Comparison of ENCODE assay signal across 8 mouse cellular contexts in the genomic region with DNA sequence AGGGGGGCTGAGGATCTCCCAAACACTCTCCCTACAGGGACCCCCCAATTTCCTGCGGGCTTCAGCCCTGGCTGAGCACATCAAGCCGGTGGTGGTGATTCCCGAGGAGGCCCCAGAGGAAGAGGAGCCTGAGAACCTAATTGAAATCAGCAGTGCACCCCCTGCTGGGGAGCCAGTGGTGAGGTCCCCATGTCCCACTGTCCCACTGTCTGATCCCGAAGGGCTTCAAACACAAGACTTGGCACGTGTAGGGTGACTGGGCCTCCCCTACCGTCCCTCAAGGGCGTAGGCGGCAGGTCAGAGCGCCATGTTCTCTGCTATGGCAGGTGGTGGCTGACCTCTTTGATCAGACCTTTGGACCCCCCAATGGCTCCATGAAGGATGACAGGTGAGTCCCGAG. TPM values are rescaled to one million over a fixed set of nuclear protein-coding genes. Genes with fewer than 3 reads are reported as not detected.
DNase-seq lines count a peak whose midpoint lies in the region; ATAC-seq and TF ChIP-seq lines count a peak whose summit lies in the region.
"Had no signal": no experiment of that assay in that cellular context is flagged by ENCODE, and none has a peak within 500 bp of the region (broad histone marks: within the 10 kb centered on the region; RNA-seq: fewer than 3 reads in every experiment).

No protein-coding gene starts in this region.

- dilution Hi-C loops in CH12.LX (cut with MboI; ENCODE audit: extremely low pct_ligation_motif_present, extremely low pct_unique_long_range_greater_than_20kb, low sequenced_read_pairs), result no loop called here

- H3K27me3 ChIP-seq in heart, postnatal 0 days (ENCODE audit: control insufficient read depth, insufficient read depth, low read length), result no peaks in the 10 kb centered on the region
- no peaks in the 10 kb centered on the region for H3K27me3 ChIP-seq in lung, embryonic 14.5 days (ENCODE audit: insufficient read depth, low read length)
- no peaks in the 10 kb centered on the region for H3K27me3 ChIP-seq in CH12.LX (replicated peaks)

- TF ChIP-seq EP300 in heart, postnatal 0 days (IDR thresholded peaks at IDR 0.05; ENCODE audit: low read depth), result no peak
- no peak for TF ChIP-seq EP300 in CH12.LX (IDR thresholded peaks at IDR 0.05; ENCODE audit: low read length)

- H3K9me3 ChIP-seq in heart, postnatal 0 days (replicated peaks; ENCODE audit: control insufficient read depth, low read length), result no peaks in the 10 kb centered on the region
- no peaks in the 10 kb centered on the region for H3K9me3 ChIP-seq in lung, embryonic 14.5 days (ENCODE audit: low read depth, low read length)
- H3K9me3 ChIP-seq in CH12.LX (replicated peaks; ENCODE audit: low read length), result no peaks in the 10 kb centered on the region

- in situ Hi-C loops in CH12.LX (cut with MboI; ENCODE audit: low pct_ligation_motif_present, low pct_unique_long_range_greater_than_20kb, low sequenced_read_pairs), result loop anchor here (10.0 kb wide), 1 partner anchor 181 kb away; no protein-coding TSS in a partner anchor

- H3K4me3 ChIP-seq in heart, postnatal 0 days (ENCODE audit: low read depth, low read length), result no peak overlapping the region
- no peak overlapping the region for H3K4me3 ChIP-seq in lung, embryonic 14.5 days (ENCODE audit: low read depth, low read length)
- no peak overlapping the region for H3K4me3 ChIP-seq in lung, adult 2 months (replicated peaks; ENCODE audit: extremely low read depth, low read depth, low read length)
- no peak overlapping the region for H3K4me3 ChIP-seq in CH12.LX (replicated peaks in 1 of 3; ENCODE audit: low read depth in 2 of 3, low read length in 2 of 3, poor library complexity in 1 of 3)

- H3K9ac ChIP-seq in heart, postnatal 0 days (replicated peaks; ENCODE audit: low read depth, low read length), result no peak overlapping the region
- H3K9ac ChIP-seq in lung, embryonic 14.5 days, result no peak overlapping the region
- no peak overlapping the region for H3K9ac ChIP-seq in CH12.LX (ENCODE audit: insufficient read depth, low read depth)

- peaks cover 20% of the 10 kb centered on the region for H3K36me3 ChIP-seq in heart, postnatal 0 days (replicated peaks; ENCODE audit: control insufficient read depth, insufficient read depth, low read length)
- no peaks in the 10 kb centered on the region for H3K36me3 ChIP-seq in lung, embryonic 14.5 days (ENCODE audit: insufficient read depth)
- peaks cover 81 to 94% of the 10 kb centered on the region in 2 experiments for H3K36me3 ChIP-seq in CH12.LX (replicated peaks in 1 of 2; ENCODE audit: control insufficient read depth in 1 of 2, insufficient read depth in 1 of 2, low read length in 1 of 2)

- H3K79me2 ChIP-seq in CH12.LX (replicated peaks; ENCODE audit: control insufficient read depth, extremely low read depth, insufficient read depth, poor library complexity, severe bottlenecking), result no peaks in the 10 kb centered on the region

- H3K4me2 ChIP-seq in heart, postnatal 0 days (ENCODE audit: low read depth, low read length), result no peak overlapping the region
- H3K4me2 ChIP-seq in lung, embryonic 14.5 days, result no peak overlapping the region
- H3K4me2 ChIP-seq in CH12.LX (ENCODE audit: insufficient read depth, low read depth, poor library complexity, severe bottlenecking), result no peak overlapping the region

- WGBS in heart, postnatal 0 days, result 84% methylated on average over 10 of the region's 10 CpGs
- WGBS in lung, embryonic 14.5 days, result 74% methylated on average over 10 of the region's 10 CpGs
- 83% methylated on average over 10 of the region's 10 CpGs for WGBS in lung, adult 2 months

- no peak for TF ChIP-seq RAD21 in CH12.LX (IDR thresholded peaks at IDR 0.05; ENCODE audit: low read depth, low read length)

- H3K4me1 ChIP-seq in heart, postnatal 0 days (ENCODE audit: control insufficient read depth, insufficient read depth), result peaks cover 18% of the 10 kb centered on the region
- no peaks in the 10 kb centered on the region for H3K4me1 ChIP-seq in lung, embryonic 14.5 days (ENCODE audit: insufficient read depth)
- H3K4me1 ChIP-seq in lung, adult 2 months (ENCODE audit: control insufficient read depth, insufficient read depth, low read length), result peaks cover 13% of the 10 kb centered on the region
- H3K4me1 ChIP-seq in CH12.LX (ENCODE audit: control insufficient read depth in 1 of 2, insufficient read depth in 2 of 2), result peaks cover 13 to 21% of the 10 kb centered on the region in 2 experiments

- TF ChIP-seq CTCF in heart, postnatal 0 days (IDR thresholded peaks at IDR 0.05; ENCODE audit: low read depth), result peak; percentile 16; the same call in 1 of the 2 replicates
- TF ChIP-seq CTCF in lung, embryonic 14.5 days (IDR thresholded peaks at IDR 0.05; ENCODE audit: low read depth), result peak; percentile 40
- no peak for TF ChIP-seq CTCF in lung, adult 2 months (IDR thresholded peaks at IDR 0.05; ENCODE audit: insufficient read depth, low read length)
- TF ChIP-seq CTCF in CH12.LX (conservative IDR thresholded peaks at IDR 0.05 in 1 of 2, IDR thresholded peaks at IDR 0.05 in 1 of 2; ENCODE audit: low read depth in 2 of 2, low read length in 2 of 2), result peak in 1 of 2 experiments; percentile 24; a peak in 2 of 4 replicates

- no peak overlapping the region for H3K27ac ChIP-seq in heart, postnatal 0 days (ENCODE audit: low read depth)
- H3K27ac ChIP-seq in lung, embryonic 14.5 days (ENCODE audit: low read depth), result no peak overlapping the region
- no peak overlapping the region for H3K27ac ChIP-seq in CH12.LX (ENCODE audit: insufficient read depth, low read depth)

- ATAC-seq in heart, postnatal 0 days (ENCODE audit: insufficient read depth, low read depth), result no peak
- ATAC-seq in lung, embryonic 14.5 days (ENCODE audit: insufficient read depth), result no peak
- ATAC-seq: intestine, embryonic 16.5 days had no signal

- DNase-seq in heart, postnatal 0 days (ENCODE audit: low spot score), result no peak
- DNase-seq in heart, adult 8-10 months (ENCODE audit: low spot score), result no peak
- no peak for DNase-seq in lung, embryonic 14.5 days
- no peak for DNase-seq in lung, adult 2 months
- DNase-seq in CH12.LX (ENCODE audit: extremely low read depth) (no peak), MN1 (ENCODE audit: low spot score) (peak; percentile 55)
- no peak for DNase-seq in embryo, embryonic 9.5 days (ENCODE audit: extremely low spot score)

- no peak for TF ChIP-seq POLR2A in lung, adult 2 months (IDR thresholded peaks at IDR 0.05; ENCODE audit: borderline replicate concordance, extremely low read depth, low read depth, low read length)
- TF ChIP-seq POLR2A in CH12.LX (IDR thresholded peaks at IDR 0.05; ENCODE audit: low read depth, low read length), result no peak

TF ChIP-seq in CH12.LX, 34 proteins besides CTCF, POLR2A, EP300 and RAD21:
- no peak for TF ChIP-seq ELF1 (IDR thresholded peaks at IDR 0.05; ENCODE audit: low read depth, low read length)
- no peak for TF ChIP-seq POLR2AphosphoS2 (IDR thresholded peaks at IDR 0.05; ENCODE audit: low read depth, low read length)
- TF ChIP-seq SMC3 (IDR thresholded peaks at IDR 0.05; ENCODE audit: low read depth, low read length), result peak; percentile 30; the same call in 1 of the 2 replicates

RNA-seq across cellular contexts. Expression of gene Hip1r, which starts 22.8 kb away (rescaled TPM):
- total RNA-seq in heart, postnatal 0 days (2014; rRNA removed; ENCODE audit: low replicate concordance), result 16.3 and 29.2 TPM in 2 replicates
- 9.3 and 11.9 TPM in 2 replicates for polyA plus RNA-seq in heart, postnatal 0 days (2015; fragmentation: Nextera tagmentation; extraction: Ambion mirVana)
- 10 to 100 TPM; 11.5 to 15.5 (median 13.7) TPM for total RNA-seq in heart, adult 8-10 months (2022)
- polyA plus RNA-seq in lung, embryonic 14.5 days (2014; fragmentation: Nextera tagmentation; extraction: Ambion mirVana), result 9.1 and 9.3 TPM in 2 replicates
- 31.9 and 36.4 TPM in 2 replicates for polyA plus RNA-seq in lung, adult 2 months (2012; rRNA removed)
- 48.4 and 49.8 TPM in 2 replicates for total RNA-seq in CH12.LX (2012; rRNA removed)
- total RNA-seq in CH12.LX (2014; rRNA removed), result 26.1 and 28.3 TPM in 2 replicates
- polyA plus RNA-seq in CH12.LX (2012; ENCODE audit: insufficient read length, low read depth), result 42.1 and 44.7 TPM in 2 replicates

RNA-seq across cellular contexts. Expression of gene Vps37b, which starts 35.9 kb away (rescaled TPM):
- 51.4 and 59.6 TPM in 2 replicates for total RNA-seq in heart, postnatal 0 days (2014; rRNA removed; ENCODE audit: low replicate concordance)
- polyA plus RNA-seq in heart, postnatal 0 days (2015; fragmentation: Nextera tagmentation; extraction: Ambion mirVana), result 44.5 and 55.7 TPM in 2 replicates
- 10 to 100 TPM; 13.7 to 24.0 (median 16.5) TPM for total RNA-seq in heart, adult 8-10 months (2022)
- polyA plus RNA-seq in lung, embryonic 14.5 days (2014; fragmentation: Nextera tagmentation; extraction: Ambion mirVana), result 34.8 and 39.3 TPM in 2 replicates
- polyA plus RNA-seq in lung, adult 2 months (2012; rRNA removed), result 36.6 and 39.3 TPM in 2 replicates
- total RNA-seq in CH12.LX (2012; rRNA removed) (8.3 and 8.7 TPM in 2 replicates), CH12.LX (2014; rRNA removed) (10.2 and 10.6 TPM in 2 replicates)
- 23.5 and 24.7 TPM in 2 replicates for polyA plus RNA-seq in CH12.LX (2012; ENCODE audit: insufficient read length, low read depth)
